Mouse (Mus musculus): ENCODE data around the gene Pacsin1. TPM values are rescaled to one million over a fixed set of nuclear protein-coding genes. Genes with fewer than 3 reads are reported as not detected.
"Not testable (repeated sequence)": the region's sequence is repeated elsewhere in the genome, so short reads cannot be mapped to it uniquely, and the experiment has no call there.

The Pacsin1 gene
- polyA plus RNA-seq, 2 experiments: 0.03 to 0.14 TPM

DNA sequence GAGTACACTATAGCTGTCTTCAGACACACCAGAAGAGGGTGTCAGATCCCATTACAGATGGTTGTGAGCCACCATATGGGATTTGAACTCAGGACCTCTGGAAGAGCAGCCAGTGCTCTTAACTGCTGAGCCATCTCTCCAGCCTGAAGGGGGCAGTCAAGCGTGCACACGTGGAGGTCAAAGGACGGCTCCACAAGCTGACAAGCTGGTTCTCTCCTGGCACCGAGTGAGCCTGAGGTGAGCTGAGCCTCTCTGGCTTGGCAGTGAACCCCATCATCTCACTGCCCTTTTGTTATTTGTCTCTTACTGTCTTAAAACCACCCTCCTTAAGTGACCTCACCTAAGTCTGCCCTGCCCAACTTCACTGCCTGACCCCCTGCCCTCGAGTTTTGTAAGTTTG, 27.9 kb upstream of the Pacsin1 start:
- Histone ChIP-seq H3K27ac (no peak overlapping the region), H3K9ac (replicated peaks) (no peak overlapping the region), H3K9me3 (ENCODE audit: control insufficient read depth, low read length) (no peaks in the 10 kb centered on the region), H3K4me3 (ENCODE audit: insufficient read depth in 1 of 2, low read depth in 2 of 2, low read length in 2 of 2) (no peak overlapping the region), H3K27me3 (ENCODE audit: control insufficient read depth, insufficient read depth, low read length) (no peaks in the 10 kb centered on the region), H3K4me1 (replicated peaks; ENCODE audit: control insufficient read depth in 2 of 2, insufficient read depth in 2 of 2, low read length in 1 of 2) (peaks cover 0 to 12% of the 10 kb centered on the region in 2 experiments; a peak in 2 of 4 replicates), H3K36me3 (replicated peaks; ENCODE audit: control insufficient read depth, insufficient read depth, low read depth) (peaks cover 28% of the 10 kb centered on the region), H3K4me2 (ENCODE audit: low read depth) (no peak overlapping the region)
- WGBS (ENCODE audit: insufficient replicate concordance): 27% methylated on average over 5 of the region's 5 CpGs
- DNase-seq (ENCODE audit: low read depth in 3 of 3, low spot score in 3 of 3) (no peak), ATAC-seq (ENCODE audit: insufficient read depth) (no peak)
- peak; percentile 65 for TF ChIP-seq CTCF (IDR thresholded peaks at IDR 0.05; ENCODE audit: low read depth)
- no peak for TF ChIP-seq EP300 (IDR thresholded peaks at IDR 0.05; ENCODE audit: low read depth)

DNA sequence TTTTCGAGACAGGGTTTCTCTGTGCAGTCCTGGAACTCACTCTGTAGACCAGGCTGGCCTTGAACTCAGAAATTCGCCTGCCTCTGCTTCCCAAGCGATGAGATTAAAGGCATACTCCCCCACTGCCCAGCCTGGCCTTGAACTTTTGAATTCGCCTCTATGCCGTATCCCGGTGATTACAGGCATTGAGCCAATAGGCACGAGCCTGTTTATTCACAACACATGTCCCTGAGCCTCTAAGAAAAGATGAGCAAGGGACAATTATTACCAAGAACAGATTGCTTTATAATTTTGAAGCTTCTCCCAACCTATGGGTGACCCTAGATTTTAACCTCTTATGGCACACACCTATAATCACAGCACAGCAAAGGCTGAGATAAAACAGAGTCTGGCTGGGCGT, 26.9 kb upstream of the Pacsin1 start:
- Histone ChIP-seq H3K36me3 (replicated peaks; ENCODE audit: control insufficient read depth, insufficient read depth, low read depth) (peaks cover 37% of the 10 kb centered on the region), H3K27ac (no peak overlapping the region), H3K4me2 (ENCODE audit: low read depth) (no peak overlapping the region), H3K4me3 (ENCODE audit: insufficient read depth in 1 of 2, low read depth in 2 of 2, low read length in 2 of 2) (no peak overlapping the region), H3K27me3 (ENCODE audit: control insufficient read depth, insufficient read depth, low read length) (no peaks in the 10 kb centered on the region), H3K9me3 (ENCODE audit: control insufficient read depth, low read length) (no peaks in the 10 kb centered on the region), H3K4me1 (replicated peaks; ENCODE audit: control insufficient read depth in 2 of 2, insufficient read depth in 2 of 2, low read length in 1 of 2) (peaks cover 0 to 17% of the 10 kb centered on the region in 2 experiments; a peak in 3 of 4 replicates), H3K9ac (replicated peaks) (no peak overlapping the region)
- ATAC-seq (ENCODE audit: insufficient read depth): no peak
- no peak for DNase-seq (ENCODE audit: low read depth in 3 of 3, low spot score in 3 of 3)
- WGBS (ENCODE audit: insufficient replicate concordance): 77% methylated on average over 8 of the region's 8 CpGs
- TF ChIP-seq EP300 (IDR thresholded peaks at IDR 0.05; ENCODE audit: low read depth): no peak
- TF ChIP-seq CTCF (IDR thresholded peaks at IDR 0.05; ENCODE audit: low read depth): no peak

- TF ChIP-seq CTCF (IDR thresholded peaks at IDR 0.05; ENCODE audit: low read depth): peak; percentile 92
- TF ChIP-seq EP300 (IDR thresholded peaks at IDR 0.05; ENCODE audit: low read depth): no peak
- no peak overlapping the region for H3K4me2 ChIP-seq (ENCODE audit: low read depth)
- ATAC-seq (ENCODE audit: insufficient read depth): peak; percentile 38
- peaks cover 42% of the 10 kb centered on the region for H3K36me3 ChIP-seq (replicated peaks; ENCODE audit: control insufficient read depth, insufficient read depth, low read depth)
- peaks cover 0 to 13% of the 10 kb centered on the region in 2 experiments; a peak in 3 of 4 replicates for H3K4me1 ChIP-seq (replicated peaks; ENCODE audit: control insufficient read depth in 2 of 2, insufficient read depth in 2 of 2, low read length in 1 of 2)
- WGBS (ENCODE audit: insufficient replicate concordance): 68% methylated on average over 2 of the region's 2 CpGs
- H3K27me3 ChIP-seq (ENCODE audit: control insufficient read depth, insufficient read depth, low read length): no peaks in the 10 kb centered on the region
- no peaks in the 10 kb centered on the region for H3K9me3 ChIP-seq (ENCODE audit: control insufficient read depth, low read length)
- H3K9ac ChIP-seq (replicated peaks): no peak overlapping the region
- H3K4me3 ChIP-seq (ENCODE audit: insufficient read depth in 1 of 2, low read depth in 2 of 2, low read length in 2 of 2): no peak overlapping the region
- peak; percentile 56 to 59 (median 57) for DNase-seq (ENCODE audit: low read depth in 3 of 3, low spot score in 3 of 3)
- H3K27ac ChIP-seq: no peak overlapping the region
These were observed 25.9 kb upstream of the Pacsin1 start for GRCm38 (mm10) chr17:27629249-27630020.

DNA sequence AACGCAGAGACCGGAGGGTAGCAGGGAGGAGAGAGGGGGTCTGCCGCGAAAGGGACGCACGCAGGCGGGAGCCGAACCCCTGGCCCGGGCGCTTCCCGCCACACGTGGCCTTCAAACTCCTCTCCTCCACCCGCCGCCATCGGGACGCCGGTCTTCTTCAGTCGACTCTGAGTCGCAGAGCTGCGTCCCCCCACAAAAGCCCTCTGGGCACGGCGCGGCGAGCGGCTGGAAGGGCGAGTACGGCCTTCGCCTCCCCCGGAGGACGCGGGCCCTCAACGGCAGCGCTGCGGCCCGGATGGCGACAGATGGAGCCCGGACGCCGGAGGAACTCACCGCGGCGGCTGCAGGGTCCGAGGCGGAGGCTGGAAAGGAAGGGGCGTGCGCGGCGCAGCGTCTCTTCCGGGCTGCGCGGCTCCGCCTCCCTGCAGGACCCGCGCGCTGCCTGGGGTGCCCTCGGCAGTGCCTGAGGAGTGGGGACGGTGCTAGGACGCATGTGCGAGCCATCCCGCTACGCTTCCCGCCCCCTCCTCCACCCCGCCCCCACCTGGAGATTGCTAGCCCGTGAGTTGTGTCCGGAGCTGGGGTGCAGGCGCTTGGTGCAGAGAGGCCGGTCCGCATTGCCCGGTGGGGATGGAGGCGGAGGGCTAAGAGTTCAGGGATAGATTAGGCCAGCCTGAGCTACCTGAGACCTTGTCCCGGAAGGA, 20.3 kb upstream of the Pacsin1 start, which contains the start of gene RPS10-NUDT3:
Gene RPS10-NUDT3, minus strand, starts transcription at position 352 of the 704 bp plus-strand sequence.
- H3K9ac ChIP-seq (replicated peaks): peak within 1 kb of the TSS; percentile 96
- H3K27ac ChIP-seq: peak within 1 kb of the TSS; percentile 53
- peak within 1 kb of the TSS; percentile 66 for H3K4me2 ChIP-seq (ENCODE audit: low read depth)
- H3K9me3 ChIP-seq (ENCODE audit: control insufficient read depth, low read length): no peaks in the 10 kb centered on the region
- under 1% methylated on average over 70 of the region's 72 CpGs for WGBS (ENCODE audit: insufficient replicate concordance)
- H3K36me3 ChIP-seq (replicated peaks; ENCODE audit: control insufficient read depth, insufficient read depth, low read depth): peaks cover 38% of the 10 kb centered on the region
- no peaks in the 10 kb centered on the region for H3K27me3 ChIP-seq (ENCODE audit: control insufficient read depth, insufficient read depth, low read length)
- ATAC-seq (ENCODE audit: insufficient read depth): peak; percentile 96
- DNase-seq (ENCODE audit: low read depth in 3 of 3, low spot score in 3 of 3): peak; percentile 73 to 79 (median 78)
- H3K4me3 ChIP-seq (ENCODE audit: insufficient read depth in 1 of 2, low read depth in 2 of 2, low read length in 2 of 2): peak within 1 kb of the TSS; percentile 81 to 100
- H3K4me1 ChIP-seq (replicated peaks; ENCODE audit: control insufficient read depth in 2 of 2, insufficient read depth in 2 of 2, low read length in 1 of 2): peaks cover 6 to 19% of the 10 kb centered on the region in 2 experiments
- TF ChIP-seq EP300 (IDR thresholded peaks at IDR 0.05; ENCODE audit: low read depth) (peak; percentile 23; the same call in 1 of the 2 replicates), CTCF (IDR thresholded peaks at IDR 0.05; ENCODE audit: low read depth) (no peak)

- ATAC-seq (ENCODE audit: insufficient read depth): peak; percentile 4; the same call in 1 of the 2 replicates
- 22% methylated on average over 9 of the region's 9 CpGs for WGBS (ENCODE audit: insufficient replicate concordance)
- H3K9ac ChIP-seq (replicated peaks): peak overlapping the region; percentile 4; the same call in 1 of the 2 replicates
- H3K9me3 ChIP-seq (ENCODE audit: control insufficient read depth, low read length); DNase-seq (ENCODE audit: low read depth in 3 of 3, low spot score in 3 of 3); H3K27me3 ChIP-seq (ENCODE audit: control insufficient read depth, insufficient read depth, low read length): not testable (repeated sequence)
- peaks cover 33% of the 10 kb centered on the region for H3K36me3 ChIP-seq (replicated peaks; ENCODE audit: control insufficient read depth, insufficient read depth, low read depth)
- peaks cover 6 to 19% of the 10 kb centered on the region in 2 experiments for H3K4me1 ChIP-seq (replicated peaks; ENCODE audit: control insufficient read depth in 2 of 2, insufficient read depth in 2 of 2, low read length in 1 of 2)
- H3K4me2 ChIP-seq (ENCODE audit: low read depth): peak overlapping the region; percentile 66
- H3K4me3 ChIP-seq (ENCODE audit: insufficient read depth in 1 of 2, low read depth in 2 of 2, low read length in 2 of 2): peak overlapping the region; percentile 65 to 81
- H3K27ac ChIP-seq: peak overlapping the region; percentile 15; the same call in 1 of the 2 replicates
These were observed 19.8 kb upstream of the Pacsin1 start for GRCm38 (mm10) chr17:27635575-27635903.

Data from liver, embryonic 14.5 days (tissue).